Mouse (Mus musculus): ENCODE data around the gene Timm44. TPM values are rescaled to one million over a fixed set of nuclear protein-coding genes. Genes with fewer than 3 reads are reported as not detected.

The Timm44 gene
- polyA plus RNA-seq, 1 experiment from 2014 or later = 78.0 TPM

DNA sequence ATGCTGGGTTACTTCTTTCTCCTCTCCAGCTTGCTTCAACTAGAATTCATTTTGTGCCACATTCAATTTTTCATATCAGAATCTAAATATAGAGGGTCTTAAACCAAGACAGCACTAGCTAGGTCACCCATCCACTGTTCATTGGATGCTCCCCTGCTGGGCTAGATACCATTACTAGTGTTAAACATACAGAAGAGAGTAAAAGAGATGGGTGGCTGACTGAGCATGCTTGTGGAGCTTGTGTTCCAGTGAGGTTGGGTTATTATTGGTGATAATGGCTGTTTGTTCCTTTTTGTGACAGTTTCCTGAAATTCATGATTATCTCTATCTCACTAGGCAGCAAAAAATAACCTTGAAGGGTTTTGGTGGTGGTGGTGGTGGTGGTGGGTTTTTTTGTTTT lies 53.7 kb downstream of the Timm44 start:
- Histone ChIP-seq H3K4me3 (ENCODE audit: low read depth, low read length) (no peak overlapping the region), H3K9me3 (ENCODE audit: control insufficient read depth, low read length) (no peaks in the 10 kb centered on the region; the same call in 1 of the 2 replicates), H3K4me1 (ENCODE audit: control insufficient read depth, insufficient read depth, low read length) (peaks cover 6% of the 10 kb centered on the region; the same call in 1 of the 2 replicates), H3K27ac (replicated peaks; ENCODE audit: low read depth, low read length) (no peak overlapping the region), H3K4me2 (ENCODE audit: low read depth, severe bottlenecking) (no peak overlapping the region), H3K27me3 (ENCODE audit: control insufficient read depth, insufficient read depth, low read length) (peaks cover 20% of the 10 kb centered on the region), H3K36me3 (ENCODE audit: control insufficient read depth, insufficient read depth, low read length) (no peaks in the 10 kb centered on the region), H3K9ac (ENCODE audit: low read length) (no peak overlapping the region)
- DNase-seq (ENCODE audit: low spot score) (no peak), ATAC-seq (ENCODE audit: insufficient number of reproducible peaks, low FRiP score, low TSS enrichment, low read depth) (no peak)

DNA sequence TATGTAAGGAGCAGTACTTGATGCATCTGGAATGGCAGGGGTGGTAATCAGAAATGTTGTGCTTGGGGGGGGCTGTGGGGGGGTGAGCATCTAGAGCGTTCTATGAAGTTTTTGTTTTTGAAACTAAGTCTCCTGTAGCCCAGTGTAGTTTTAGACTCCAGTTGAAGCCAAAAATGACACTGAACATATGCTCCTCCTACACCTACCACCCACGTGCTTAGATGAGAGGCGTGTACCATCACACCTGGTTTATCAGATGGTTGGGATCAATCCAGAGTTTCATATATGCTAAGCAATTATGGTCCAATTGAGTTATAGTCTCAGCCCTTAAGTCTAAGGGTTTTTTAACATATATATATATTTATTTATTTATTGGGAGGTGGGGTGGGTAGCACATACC lies 56.1 kb downstream of the Timm44 start:
- DNase-seq (ENCODE audit: low spot score) (no peak), ATAC-seq (ENCODE audit: insufficient number of reproducible peaks, low FRiP score, low TSS enrichment, low read depth) (no peak)
- Histone ChIP-seq H3K27me3 (ENCODE audit: control insufficient read depth, insufficient read depth, low read length) (peaks cover 33% of the 10 kb centered on the region), H3K4me3 (ENCODE audit: low read depth, low read length) (no peak overlapping the region), H3K36me3 (ENCODE audit: control insufficient read depth, insufficient read depth, low read length) (no peaks in the 10 kb centered on the region), H3K4me1 (ENCODE audit: control insufficient read depth, insufficient read depth, low read length) (peaks cover 7% of the 10 kb centered on the region; the same call in 1 of the 2 replicates), H3K9ac (ENCODE audit: low read length) (no peak overlapping the region), H3K4me2 (ENCODE audit: low read depth, severe bottlenecking) (no peak overlapping the region), H3K9me3 (ENCODE audit: control insufficient read depth, low read length) (no peaks in the 10 kb centered on the region; the same call in 1 of the 2 replicates), H3K27ac (replicated peaks; ENCODE audit: low read depth, low read length) (no peak overlapping the region)
- WGBS = 90% methylated on average over 3 of the region's 3 CpGs

DNA sequence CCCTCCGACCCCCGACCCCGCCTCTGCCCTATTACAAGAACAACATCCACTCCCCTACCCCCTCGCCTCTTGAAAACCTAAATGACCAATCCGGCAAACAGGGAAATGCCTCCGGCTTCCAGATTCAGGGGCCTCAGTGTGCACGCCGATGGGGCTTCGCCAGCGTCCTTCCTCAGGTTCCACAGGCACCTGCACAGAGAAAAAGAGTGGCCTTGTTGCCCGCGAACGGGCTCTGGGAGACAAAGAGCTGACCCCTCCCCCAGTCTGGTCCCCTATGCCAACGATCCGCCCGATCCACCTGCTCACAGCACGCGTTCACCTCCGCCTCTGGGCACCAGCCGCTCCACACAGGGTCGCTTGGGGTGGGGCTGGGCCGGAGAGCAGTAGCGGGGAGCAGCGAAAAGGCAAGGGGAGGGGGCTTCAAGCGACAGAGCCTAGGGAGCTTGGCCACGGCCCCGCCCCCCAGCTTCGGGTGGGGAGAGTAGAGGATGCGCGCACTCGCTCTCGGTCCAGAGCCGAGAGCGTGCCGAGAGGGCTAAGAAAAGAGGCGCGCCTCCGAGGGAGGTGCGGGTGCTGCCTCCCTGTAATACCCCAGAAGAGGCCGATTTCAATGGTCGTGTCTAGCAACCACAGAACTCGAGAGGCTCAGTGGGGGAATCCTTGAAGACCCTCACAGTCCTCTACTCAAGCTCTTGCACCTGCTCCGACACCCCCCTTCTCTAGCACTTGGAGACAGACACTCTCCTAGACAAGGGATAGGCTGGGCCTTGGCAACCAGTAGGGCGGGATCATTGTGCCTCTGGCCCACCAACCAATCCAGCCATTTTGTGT lies 58.7 kb downstream of the Timm44 start, which contains the start of gene Prr36:
Prr36 (minus strand) TSS at position 669 of the 831 bp plus-strand sequence.
- Histone ChIP-seq H3K4me1 (ENCODE audit: control insufficient read depth, insufficient read depth, low read length) (peaks cover 9% of the 10 kb centered on the region; the same call in 1 of the 2 replicates), H3K9me3 (ENCODE audit: control insufficient read depth, low read length) (no peaks in the 10 kb centered on the region; the same call in 1 of the 2 replicates), H3K9ac (ENCODE audit: low read length) (peak within 1 kb of the TSS; percentile 59), H3K36me3 (ENCODE audit: control insufficient read depth, insufficient read depth, low read length) (no peaks in the 10 kb centered on the region), H3K4me2 (ENCODE audit: low read depth, severe bottlenecking) (peak within 1 kb of the TSS; percentile 93), H3K4me3 (ENCODE audit: low read depth, low read length) (peak within 1 kb of the TSS; percentile 43), H3K27ac (replicated peaks; ENCODE audit: low read depth, low read length) (no peak within 1 kb of the TSS), H3K27me3 (ENCODE audit: control insufficient read depth, insufficient read depth, low read length) (peaks cover 35% of the 10 kb centered on the region)
- under 1% methylated on average over 44 of the region's 44 CpGs for WGBS
- peak; percentile 35; the same call in 1 of the 2 replicates for ATAC-seq (ENCODE audit: insufficient number of reproducible peaks, low FRiP score, low TSS enrichment, low read depth)
- peak; percentile 56 for DNase-seq (ENCODE audit: low spot score)

GRCm38 (mm10) chr8:4216296-4216695 lies 59.4 kb downstream of the Timm44 start:
- Histone ChIP-seq H3K36me3 (ENCODE audit: control insufficient read depth, insufficient read depth, low read length) (no peaks in the 10 kb centered on the region), H3K9me3 (ENCODE audit: control insufficient read depth, low read length) (no peaks in the 10 kb centered on the region; the same call in 1 of the 2 replicates), H3K4me3 (ENCODE audit: low read depth, low read length) (peak overlapping the region; percentile 43), H3K4me2 (ENCODE audit: low read depth, severe bottlenecking) (peak overlapping the region; percentile 93), H3K27me3 (ENCODE audit: control insufficient read depth, insufficient read depth, low read length) (peaks cover 35% of the 10 kb centered on the region), H3K4me1 (ENCODE audit: control insufficient read depth, insufficient read depth, low read length) (peaks cover 9% of the 10 kb centered on the region; the same call in 1 of the 2 replicates), H3K9ac (ENCODE audit: low read length) (peak overlapping the region; percentile 44), H3K27ac (replicated peaks; ENCODE audit: low read depth, low read length) (no peak overlapping the region)
- no peak for ATAC-seq (ENCODE audit: insufficient number of reproducible peaks, low FRiP score, low TSS enrichment, low read depth)
- DNase-seq (ENCODE audit: low spot score) = peak; percentile 29
- 6% methylated on average over 15 of the region's 18 CpGs for whole genome bisulfite sequencing

DNA sequence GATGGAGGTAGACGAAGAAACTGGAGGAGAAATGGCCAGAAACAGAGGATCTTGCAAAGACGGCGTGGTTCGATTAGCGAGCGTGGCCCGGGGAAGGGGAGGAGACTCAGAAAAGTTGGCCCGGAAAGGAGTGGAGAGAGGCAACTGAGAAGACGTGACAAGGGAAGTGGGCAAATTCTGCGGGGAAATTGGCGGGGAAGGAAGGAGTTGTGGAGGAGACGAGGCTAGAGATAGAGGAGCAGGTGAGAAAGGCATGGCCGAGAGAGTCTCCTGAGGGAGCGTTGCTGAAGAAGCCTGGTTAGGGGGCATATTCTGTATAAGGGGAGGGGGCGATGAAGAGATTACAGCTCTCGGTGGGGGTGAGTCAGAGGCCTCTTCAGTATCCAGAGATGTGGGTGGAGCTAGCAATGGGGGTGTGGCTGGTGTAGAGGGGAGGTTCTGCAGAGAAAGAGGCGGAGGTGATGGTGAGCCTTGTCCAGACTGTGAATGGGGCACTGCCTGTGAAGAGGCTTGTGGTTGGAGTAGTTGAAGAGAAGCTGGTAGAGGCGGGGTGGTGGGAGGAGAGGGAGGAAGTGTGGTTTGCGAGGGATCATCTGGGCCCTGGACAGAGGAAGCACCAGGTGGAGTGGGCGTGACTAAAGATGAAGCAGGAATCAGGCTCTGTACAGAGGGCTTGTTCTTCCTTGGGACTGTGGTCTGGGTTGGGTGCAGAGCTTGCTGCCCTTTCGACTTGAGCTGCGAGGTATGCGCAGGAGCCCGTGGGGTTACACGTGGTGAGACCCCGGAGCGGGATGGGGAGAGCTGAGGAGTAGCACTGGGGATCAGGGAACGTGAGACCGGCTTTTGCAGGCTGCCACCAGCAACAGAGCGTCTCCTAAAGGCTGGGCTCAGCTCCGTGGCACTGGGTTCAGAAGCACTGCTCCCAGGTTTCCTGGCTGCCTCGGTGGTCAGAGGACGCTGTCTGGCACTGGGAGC lies 61.4 kb downstream of the Timm44 start:
- peaks cover 9% of the 10 kb centered on the region; the same call in 1 of the 2 replicates for H3K4me1 ChIP-seq (ENCODE audit: control insufficient read depth, insufficient read depth, low read length)
- H3K4me2 ChIP-seq (ENCODE audit: low read depth, severe bottlenecking) = peak overlapping the region; percentile 88
- no peaks in the 10 kb centered on the region; the same call in 1 of the 2 replicates for H3K36me3 ChIP-seq (ENCODE audit: control insufficient read depth, insufficient read depth, low read length)
- H3K27ac ChIP-seq (replicated peaks; ENCODE audit: low read depth, low read length) = no peak overlapping the region
- H3K9ac ChIP-seq (ENCODE audit: low read length) = no peak overlapping the region
- H3K9me3 ChIP-seq (ENCODE audit: control insufficient read depth, low read length) = no peaks in the 10 kb centered on the region; the same call in 1 of the 2 replicates
- H3K27me3 ChIP-seq (ENCODE audit: control insufficient read depth, insufficient read depth, low read length) = peaks cover 35% of the 10 kb centered on the region
- peak overlapping the region; percentile 35 for H3K4me3 ChIP-seq (ENCODE audit: low read depth, low read length)
- peak; percentile 11; the same call in 1 of the 2 replicates for ATAC-seq (ENCODE audit: insufficient number of reproducible peaks, low FRiP score, low TSS enrichment, low read depth)
- peak; percentile 55 for DNase-seq (ENCODE audit: low spot score)
- WGBS = 8% methylated on average over 33 of the region's 33 CpGs

- Histone ChIP-seq H3K4me2 (ENCODE audit: low read depth, severe bottlenecking) (peak overlapping the region; percentile 88), H3K27me3 (ENCODE audit: control insufficient read depth, insufficient read depth, low read length) (peaks cover 35% of the 10 kb centered on the region), H3K9me3 (ENCODE audit: control insufficient read depth, low read length) (no peaks in the 10 kb centered on the region; the same call in 1 of the 2 replicates), H3K4me1 (ENCODE audit: control insufficient read depth, insufficient read depth, low read length) (peaks cover 9% of the 10 kb centered on the region; the same call in 1 of the 2 replicates), H3K9ac (ENCODE audit: low read length) (peak overlapping the region; percentile 32), H3K36me3 (ENCODE audit: control insufficient read depth, insufficient read depth, low read length) (no peaks in the 10 kb centered on the region; the same call in 1 of the 2 replicates), H3K4me3 (ENCODE audit: low read depth, low read length) (peak overlapping the region; percentile 35), H3K27ac (replicated peaks; ENCODE audit: low read depth, low read length) (no peak overlapping the region)
- 3% methylated on average over 18 of the region's 18 CpGs for WGBS
- DNase-seq (ENCODE audit: low spot score) = peak; percentile 72
- peak; percentile 58 for ATAC-seq (ENCODE audit: insufficient number of reproducible peaks, low FRiP score, low TSS enrichment, low read depth)
These were observed 62.3 kb downstream of the Timm44 start for GRCm38 (mm10) chr8:4213210-4214005.

DNA sequence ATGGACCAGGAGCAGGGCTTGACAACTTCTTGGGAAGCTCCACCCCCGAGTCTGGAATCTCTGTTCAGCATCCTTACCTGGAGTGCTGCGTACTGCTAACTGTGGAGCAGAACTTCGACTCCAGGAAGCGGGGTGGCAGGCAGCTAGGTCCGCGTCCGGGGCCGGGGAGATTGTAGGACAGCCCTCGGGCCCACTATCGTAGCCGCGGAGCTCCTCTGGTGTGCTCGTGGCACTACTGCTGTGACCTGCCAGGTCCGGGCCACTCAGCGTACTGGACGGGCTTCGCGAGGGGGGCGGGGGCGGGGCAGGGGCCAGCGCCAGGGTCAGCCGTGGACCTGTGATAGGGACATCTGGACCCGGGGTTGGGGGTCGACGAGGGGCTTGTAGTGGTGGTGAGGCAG lies 62.9 kb downstream of the Timm44 start:
- peak; percentile 56 for DNase-seq (ENCODE audit: low spot score)
- H3K36me3 ChIP-seq (ENCODE audit: control insufficient read depth, insufficient read depth, low read length) = no peaks in the 10 kb centered on the region; the same call in 1 of the 2 replicates
- H3K4me1 ChIP-seq (ENCODE audit: control insufficient read depth, insufficient read depth, low read length) = peaks cover 9% of the 10 kb centered on the region; the same call in 1 of the 2 replicates
- H3K27ac ChIP-seq (replicated peaks; ENCODE audit: low read depth, low read length) = no peak overlapping the region
- H3K4me2 ChIP-seq (ENCODE audit: low read depth, severe bottlenecking) = peak overlapping the region; percentile 88
- H3K9ac ChIP-seq (ENCODE audit: low read length) = peak overlapping the region; percentile 32; the same call in 1 of the 2 replicates
- WGBS = 2% methylated on average over 25 of the region's 25 CpGs
- H3K9me3 ChIP-seq (ENCODE audit: control insufficient read depth, low read length) = no peaks in the 10 kb centered on the region
- peaks cover 35% of the 10 kb centered on the region for H3K27me3 ChIP-seq (ENCODE audit: control insufficient read depth, insufficient read depth, low read length)
- ATAC-seq (ENCODE audit: insufficient number of reproducible peaks, low FRiP score, low TSS enrichment, low read depth) = peak; percentile 41
- H3K4me3 ChIP-seq (ENCODE audit: low read depth, low read length) = peak overlapping the region; percentile 35
